Mouse (Mus musculus) stomach, postnatal 0 days (tissue): Measurements from ENCODE around the gene Gm4340. TPM values are rescaled to one million over a fixed set of nuclear protein-coding genes. Genes with fewer than 3 reads are reported as not detected.

Experiments used
- ATAC-seq: fragments of 200-750 bp; cut with Nextera tagmentation; 2 replicates; pipeline ENCODE4 v1.8.0; 2017; ENCODE audit not compliant: low FRiP score, low TSS enrichment
- DNase-seq: peaks from one replicate; pipeline ENCODE4 v3.0.0-alpha.2; 2016; ENCODE audit warnings: low spot score
- H3K27ac ChIP-seq: fragments of 300-500 bp; sonication (generic); replicated peaks from 2 replicates; pipeline ENCODE4 v1.5.1; 2014; ENCODE audit warnings: mild to moderate bottlenecking, control low read depth
- H3K27me3 ChIP-seq: fragments of 300-500 bp; sonication (generic); 2 replicates; pipeline ENCODE4 v1.6.1; 2014; ENCODE audit warnings: low read length; ENCODE audit not compliant: control insufficient read depth, insufficient read depth
- H3K36me3 ChIP-seq: fragments of 300-500 bp; sonication (generic); 2 replicates; pipeline ENCODE4 v1.6.1; 2014; ENCODE audit warnings: low read length, mixed read lengths; ENCODE audit not compliant: control insufficient read depth, insufficient read depth
- H3K4me1 ChIP-seq: fragments of 300-500 bp; sonication (generic); replicated peaks from 2 replicates; pipeline ENCODE4 v1.6.1; 2014; ENCODE audit warnings: antibody characterized with exemption; ENCODE audit not compliant: control insufficient read depth, insufficient read depth
- H3K4me2 ChIP-seq: fragments of 300-500 bp; sonication (generic); replicated peaks from 2 replicates; pipeline ENCODE4 v1.6.1; 2014; ENCODE audit warnings: low read depth, mild to moderate bottlenecking, control low read depth, moderate library complexity
- H3K4me3 ChIP-seq: fragments of 300-500 bp; sonication (generic); 2 replicates; pipeline ENCODE4 v1.5.1; 2014; ENCODE audit warnings: low read depth, low read length, control low read depth
- H3K9ac ChIP-seq: fragments of 300-500 bp; sonication (generic); 2 replicates; pipeline ENCODE4 v1.6.1; 2014; ENCODE audit warnings: mild to moderate bottlenecking, low read length, control low read depth, mixed read lengths
- H3K9me3 ChIP-seq: fragments of 300-500 bp; sonication (generic); 2 replicates; pipeline ENCODE4 v1.6.1; 2016; ENCODE audit warnings: low read length; ENCODE audit not compliant: control insufficient read depth
- CTCF ChIP-seq: IDR thresholded peaks from 2 replicates; pipeline ENCODE4 v1.5.1; 2016; ENCODE audit warnings: antibody characterized with exemption, low read depth, mild to moderate bottlenecking, moderate library complexity
- EP300 ChIP-seq: optimal IDR thresholded peaks from 2 replicates; pipeline ENCODE3; 2016; ENCODE audit warnings: antibody characterized with exemption
- WGBS: fragments of 180-500 bp; shearing (Covaris S2); extraction: QIAGEN DNeasy Blood & Tissue Kit; methylation state at CpG from one replicate; pipeline ENCODE4 v1.1.7; 2014; 5-methylcytosine and 5-hydroxymethylcytosine counted together
- polyA plus RNA-seq: library from polyadenylated mRNA; unstranded; fragments of >200 nt; fragmentation: Nextera tagmentation; extraction: Ambion mirVana; gene quantifications from 2 replicates; pipeline ENCODE4 v1.2.1, GENCODE M21; 2015

The Gm4340 gene
- polyA plus RNA-seq, 1 experiment from 2014 or later: not detected

GRCm38 (mm10) chr10:104209655-104210054 lies 15.8 kb downstream of the Gm4340 start:
- no peak for TF ChIP-seq CTCF
- no peak for TF ChIP-seq EP300
- Histone ChIP-seq H3K27ac (no peak overlapping the region), H3K9me3 (no peaks in the 10 kb centered on the region), H3K4me2 (no peak overlapping the region), H3K27me3 (no peaks in the 10 kb centered on the region), H3K36me3 (no peaks in the 10 kb centered on the region), H3K4me3 (no peak overlapping the region), H3K4me1 (no peaks in the 10 kb centered on the region), H3K9ac (no peak overlapping the region)
- WGBS: 76% methylated on average over 1 of the region's 1 CpGs
- ATAC-seq (no peak), DNase-seq (no peak)

DNA sequence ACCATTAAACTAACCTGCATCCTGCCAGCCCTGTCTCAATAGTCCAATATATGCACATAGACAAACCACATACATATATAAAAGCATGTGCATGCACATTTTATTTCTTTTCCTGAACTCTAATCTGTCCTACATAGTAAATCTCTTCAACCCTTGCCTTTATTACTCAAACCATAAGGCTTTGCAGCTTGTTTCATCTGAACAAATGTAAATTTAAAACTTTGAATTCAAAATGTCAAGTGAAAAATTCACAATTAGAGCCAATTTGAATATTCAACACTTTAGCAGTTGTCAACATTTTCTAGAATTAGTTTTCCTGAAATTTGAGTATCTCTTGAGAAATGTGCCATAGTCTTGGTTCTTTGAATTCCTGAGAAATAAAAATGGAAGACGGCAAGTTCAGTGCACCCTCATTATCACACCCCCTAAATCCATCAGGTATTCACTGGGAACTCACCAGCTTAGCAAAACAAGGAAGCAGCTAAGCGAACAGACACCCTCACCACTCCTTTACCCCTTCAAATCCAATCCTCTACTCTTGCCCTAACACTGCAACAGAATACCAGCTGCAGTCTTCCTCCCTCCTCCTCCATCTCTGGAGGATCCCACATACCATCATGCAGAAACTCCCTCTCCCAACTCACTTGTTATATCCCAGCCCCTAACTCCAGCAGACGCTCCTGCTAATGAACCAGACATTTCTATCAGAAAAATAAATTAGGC lies 16.6 kb downstream of the Gm4340 start:
- Histone ChIP-seq H3K4me1 (no peaks in the 10 kb centered on the region), H3K4me2 (no peak overlapping the region), H3K36me3 (no peaks in the 10 kb centered on the region), H3K9ac (no peak overlapping the region), H3K4me3 (no peak overlapping the region), H3K27ac (no peak overlapping the region), H3K9me3 (no peaks in the 10 kb centered on the region), H3K27me3 (no peaks in the 10 kb centered on the region)
- 73% methylated on average over 3 of the region's 3 CpGs for WGBS
- ATAC-seq: no peak
- no peak for DNase-seq
- TF ChIP-seq CTCF: no peak
- TF ChIP-seq EP300: no peak

GRCm38 (mm10) chr10:104214527-104214926 lies 20.7 kb downstream of the Gm4340 start:
- H3K4me2 ChIP-seq: no peak overlapping the region
- H3K4me3 ChIP-seq: no peak overlapping the region
- H3K27ac ChIP-seq: no peak overlapping the region
- no peaks in the 10 kb centered on the region for H3K4me1 ChIP-seq
- WGBS: 86% methylated on average over 5 of the region's 5 CpGs
- no peak overlapping the region for H3K9ac ChIP-seq
- H3K36me3 ChIP-seq: no peaks in the 10 kb centered on the region
- H3K27me3 ChIP-seq: no peaks in the 10 kb centered on the region
- TF ChIP-seq EP300 (no peak), CTCF (no peak)
- ATAC-seq (no peak), DNase-seq (no peak)
- no peaks in the 10 kb centered on the region for H3K9me3 ChIP-seq

DNA sequence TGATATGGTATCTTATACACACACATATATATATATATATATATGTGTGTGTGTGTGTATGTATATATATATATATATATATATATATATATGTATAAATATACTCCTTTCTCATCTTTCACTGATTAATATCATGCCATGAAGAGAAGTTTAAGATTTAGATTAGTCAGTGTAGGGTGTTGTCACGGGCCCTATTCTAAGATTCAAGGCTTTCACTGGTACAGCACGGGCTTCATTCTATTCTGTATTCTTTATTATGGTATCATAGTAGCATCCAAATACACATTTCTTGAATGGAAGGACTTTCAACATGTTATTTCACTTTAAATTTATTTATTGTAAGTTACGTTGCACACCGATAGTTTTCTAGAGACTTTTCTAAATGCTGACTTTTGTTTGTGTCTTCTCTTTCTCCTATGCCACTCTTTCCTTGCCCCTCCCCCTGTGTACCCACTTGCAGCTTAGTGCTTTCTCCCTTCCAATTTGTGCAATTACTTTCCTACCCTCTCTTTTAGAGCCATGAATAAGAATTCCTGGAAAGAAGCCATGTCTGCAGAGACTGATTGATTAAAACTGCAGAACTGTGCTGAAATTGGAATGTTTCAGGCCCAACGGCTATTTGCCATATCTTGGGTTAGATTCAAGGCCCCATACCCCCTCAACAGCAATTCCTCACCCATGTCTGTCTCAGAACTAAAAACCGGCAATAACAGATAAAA lies 26.6 kb downstream of the Gm4340 start:
- no peaks in the 10 kb centered on the region for H3K9me3 ChIP-seq
- no peak for DNase-seq
- no peaks in the 10 kb centered on the region for H3K4me1 ChIP-seq
- no peak for ATAC-seq
- no peak overlapping the region for H3K4me3 ChIP-seq
- WGBS: 82% methylated on average over 6 of the region's 6 CpGs
- H3K27me3 ChIP-seq: no peaks in the 10 kb centered on the region
- TF ChIP-seq CTCF (no peak), EP300 (no peak)
- H3K4me2 ChIP-seq: no peak overlapping the region
- H3K27ac ChIP-seq: no peak overlapping the region
- no peak overlapping the region for H3K9ac ChIP-seq
- H3K36me3 ChIP-seq: no peaks in the 10 kb centered on the region

Other genes with a start within 250 kb of the Gm4340 start
- not detected in 2 replicates for gene Gm21293, start 51.1 kb upstream of the Gm4340 start, polyA plus RNA-seq
- gene Gm6763, start 42.5 kb upstream of the Gm4340 start, polyA plus RNA-seq: not detected in 2 replicates
- gene Gm8764, start 34.0 kb upstream of the Gm4340 start, polyA plus RNA-seq: not detected in 2 replicates
- not detected in 2 replicates for gene Gm21304, start 25.5 kb upstream of the Gm4340 start, polyA plus RNA-seq
- gene Gm21312, start 17.0 kb upstream of the Gm4340 start, polyA plus RNA-seq: not detected in 2 replicates
- not detected in 2 replicates for gene Gm20765, start 8.5 kb upstream of the Gm4340 start, polyA plus RNA-seq